In the genomic region with DNA sequence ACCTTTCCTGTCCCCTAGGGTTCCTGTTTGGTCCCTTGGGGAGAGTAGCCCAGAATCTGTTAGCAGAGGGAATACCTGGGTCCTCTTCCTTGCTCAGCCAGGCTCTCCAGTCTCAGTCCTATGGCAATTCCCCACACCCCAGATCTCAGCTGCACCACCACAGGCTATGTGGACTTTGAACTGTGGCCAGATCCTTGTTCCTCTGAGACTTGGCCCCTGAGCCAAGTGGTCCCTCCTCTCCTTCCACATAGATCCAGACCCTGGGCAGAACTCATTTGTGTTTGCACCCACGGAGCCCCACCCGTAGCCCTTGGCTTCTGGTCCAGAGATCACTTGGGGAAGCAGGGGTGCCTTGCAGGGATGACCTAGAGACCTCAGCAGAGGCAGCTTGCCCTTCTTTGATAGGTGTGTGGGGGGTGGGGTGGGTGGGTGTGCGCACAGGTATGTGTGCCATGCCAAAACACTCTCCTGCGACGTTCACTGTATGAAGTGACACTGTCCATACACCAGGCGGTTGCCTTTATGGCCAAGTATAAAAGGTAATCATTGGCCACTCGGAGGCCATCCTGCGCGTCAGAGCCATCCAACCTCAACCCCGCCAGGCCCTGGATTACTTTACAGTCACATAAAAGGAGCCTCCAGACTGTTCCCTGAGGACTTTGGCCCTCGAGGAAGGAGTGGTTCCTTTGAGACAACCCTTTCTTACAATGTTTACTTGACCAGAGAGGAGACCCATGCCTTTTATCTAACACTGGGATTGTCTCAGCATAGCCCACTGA, we compare ENCODE assay signal across 19 mouse cellular contexts. TPM values are rescaled to one million over a fixed set of nuclear protein-coding genes. Genes with fewer than 3 reads are reported as not detected.
DNase-seq lines count a peak whose midpoint lies in the region; ATAC-seq and TF ChIP-seq lines count a peak whose summit lies in the region.
"Had no signal": no experiment of that assay in that cellular context is flagged by ENCODE, and none has a peak within 500 bp of the region (broad histone marks: within the 10 kb centered on the region; RNA-seq: fewer than 3 reads in every experiment).

No protein-coding gene starts in this region.

- WGBS in hindbrain, embryonic 10.5 days = 88% methylated on average over 11 of the region's 11 CpGs
- 88% methylated on average over 11 of the region's 11 CpGs for WGBS in hindbrain, embryonic 16.5 days
- 57% methylated on average over 11 of the region's 11 CpGs for WGBS in kidney, adult 2 months
- 75% methylated on average over 11 of the region's 11 CpGs for WGBS in stomach, embryonic 14.5 days

- ATAC-seq in hindbrain, embryonic 16.5 days = no peak
- 0 out of 2 replicates have a peak, but pooled peaks have one; percentile 35 for ATAC-seq in stomach, embryonic 14.5 days (ENCODE audit: insufficient number of reproducible peaks, insufficient read depth, low FRiP score, low read depth)
- no peak for ATAC-seq in erythroid progenitor cell, adult 5-6 weeks (replicated peaks; ENCODE audit: low FRiP score, poor library complexity, severe bottlenecking)
- ATAC-seq: forebrain, embryonic 16.5 days; inflammation-experienced regulatory T-cells, adult 6 months had no signal

- no peak overlapping the region for H3K4me2 ChIP-seq in hindbrain, embryonic 16.5 days (ENCODE audit: low read length)
- H3K4me2 ChIP-seq in stomach, embryonic 14.5 days (replicated peaks; ENCODE audit: low read depth, low read length) = no peak overlapping the region

- no peaks in the 10 kb centered on the region for H3K27me3 ChIP-seq in hindbrain, embryonic 10.5 days (ENCODE audit: insufficient read depth, poor library complexity, severe bottlenecking)
- no peaks in the 10 kb centered on the region for H3K27me3 ChIP-seq in hindbrain, embryonic 16.5 days (replicated peaks; ENCODE audit: control insufficient read depth, insufficient read depth, low read length)
- H3K27me3 ChIP-seq in kidney, adult 2 months (replicated peaks; ENCODE audit: control insufficient read depth, insufficient read depth, low read length) = no peaks in the 10 kb centered on the region
- H3K27me3 ChIP-seq in stomach, embryonic 14.5 days (ENCODE audit: control insufficient read depth, insufficient read depth, low read length) = no peaks in the 10 kb centered on the region

- H3K9ac ChIP-seq in hindbrain, embryonic 16.5 days (ENCODE audit: low read depth, low read length) = no peak overlapping the region
- no peak overlapping the region for H3K9ac ChIP-seq in stomach, embryonic 14.5 days (replicated peaks; ENCODE audit: low read depth, low read length)

- H3K4me1 ChIP-seq in hindbrain, embryonic 10.5 days (replicated peaks) = peaks cover 44% of the 10 kb centered on the region
- H3K4me1 ChIP-seq in hindbrain, embryonic 16.5 days (ENCODE audit: control insufficient read depth, insufficient read depth, low read depth, low read length) = no peaks in the 10 kb centered on the region; the same call in 1 of the 2 replicates
- peaks cover 24% of the 10 kb centered on the region; the same call in 1 of the 2 replicates for H3K4me1 ChIP-seq in kidney, adult 2 months (ENCODE audit: control insufficient read depth, insufficient read depth, low read length)
- peaks cover 21% of the 10 kb centered on the region for H3K4me1 ChIP-seq in stomach, embryonic 14.5 days (ENCODE audit: control insufficient read depth, insufficient read depth, low read length)

- H3K9me3 ChIP-seq in hindbrain, embryonic 10.5 days = no peaks in the 10 kb centered on the region
- no peaks in the 10 kb centered on the region for H3K9me3 ChIP-seq in hindbrain, embryonic 16.5 days (ENCODE audit: control insufficient read depth, low read length)
- no peaks in the 10 kb centered on the region for H3K9me3 ChIP-seq in stomach, embryonic 14.5 days (ENCODE audit: control insufficient read depth, low read depth, low read length)
- H3K9me3 ChIP-seq: G1E had no signal

- no peaks in the 10 kb centered on the region for H3K36me3 ChIP-seq in hindbrain, embryonic 10.5 days
- H3K36me3 ChIP-seq in hindbrain, embryonic 16.5 days (ENCODE audit: control insufficient read depth, insufficient read depth, low read length) = no peaks in the 10 kb centered on the region
- no peaks in the 10 kb centered on the region for H3K36me3 ChIP-seq in kidney, adult 2 months (ENCODE audit: control insufficient read depth, insufficient read depth, low read length)
- no peaks in the 10 kb centered on the region for H3K36me3 ChIP-seq in stomach, embryonic 14.5 days (ENCODE audit: control insufficient read depth, insufficient read depth, low read length)
- H3K36me3 ChIP-seq: G1E had no signal

- no peak overlapping the region for H3K4me3 ChIP-seq in hindbrain, embryonic 10.5 days
- no peak overlapping the region for H3K4me3 ChIP-seq in hindbrain, embryonic 16.5 days (ENCODE audit: low read length)
- no peak overlapping the region for H3K4me3 ChIP-seq in kidney, adult 2 months (ENCODE audit: insufficient read depth, low read depth, low read length)
- H3K4me3 ChIP-seq in stomach, embryonic 14.5 days (ENCODE audit: low read depth, low read length) = no peak overlapping the region

- 0 out of 2 replicates have a peak overlapping the region, but pooled peaks have one; percentile 1 for H3K27ac ChIP-seq in hindbrain, embryonic 10.5 days
- H3K27ac ChIP-seq in hindbrain, embryonic 16.5 days (ENCODE audit: low read depth, low read length) = no peak overlapping the region
- H3K27ac ChIP-seq in kidney, adult 2 months (ENCODE audit: insufficient read depth, low read depth, low read length) = peak overlapping the region; percentile 93
- no peak overlapping the region; the same call in 1 of the 2 replicates for H3K27ac ChIP-seq in stomach, embryonic 14.5 days (ENCODE audit: low read length)

- no peak for TF ChIP-seq CTCF in kidney, adult 2 months (conservative IDR thresholded peaks at IDR 0.05; ENCODE audit: insufficient read depth, insufficient read length, low read depth, low read length)

- no peak for TF ChIP-seq POLR2A in kidney, adult 2 months (IDR thresholded peaks at IDR 0.05; ENCODE audit: low read depth, low read length)

- DNase-seq in hindbrain, embryonic 10.5 days (ENCODE audit: low spot score) = no peak
- DNase-seq in kidney, adult 2 months = peak; percentile 91
- DNase-seq in kidney, postnatal 4 days = peak; percentile 51 to 74
- no peak for DNase-seq in frontal cortex, adult 2 months (ENCODE audit: extremely low spot score in 1 of 2, low spot score in 1 of 2)
- no peak for DNase-seq in frontal cortex, postnatal 36 days (ENCODE audit: low spot score in 2 of 2)
- DNase-seq: B cell, adult 2 months; cerebellum, adult 11-12 months; gastrocnemius, postnatal 36 days; heart, postnatal 10 days; lung, postnatal 10 days; midbrain, embryonic 14.5 days; spleen, adult 18-20 months; thymus, adult 2 months had no signal

RNA-seq across cellular contexts. Expression of gene Zfp36l2, which starts 50.2 kb away (rescaled TPM):
- 9.3 and 9.9 TPM in 2 replicates for polyA plus RNA-seq in hindbrain, embryonic 10.5 days (2016; fragmentation: Nextera tagmentation; extraction: Ambion mirVana)
- polyA plus RNA-seq in hindbrain, embryonic 16.5 days (2015; fragmentation: Nextera tagmentation; extraction: Ambion mirVana) = 3.9 and 4.2 TPM in 2 replicates
- 34.3 and 45.8 TPM in 2 replicates for polyA plus RNA-seq in kidney, adult 2 months (2012; rRNA removed)
- 31.2 and 33.2 TPM in 2 replicates for polyA plus RNA-seq in stomach, embryonic 14.5 days (2014; fragmentation: Nextera tagmentation; extraction: Ambion mirVana)
- total RNA-seq in erythroid progenitor cell, adult 5-6 weeks (2015; ENCODE audit: low replicate concordance) = 38.2 and 62.0 TPM in 2 replicates
- 21.8 and 22.3 TPM in 2 replicates for total RNA-seq in erythroid progenitor cell, adult 5-6 weeks (2017; ENCODE audit: low replicate concordance)
- 21.4 and 24.3 TPM in 2 replicates for polyA plus RNA-seq in frontal cortex, adult 2 months (2012; rRNA removed)

Comparison
In these comparisons a context has a peak if more than half of its experiments do, and no peak if none do; other contexts are left out.
1. H3K27ac ChIP-seq: peak in hindbrain, embryonic 10.5 days (single experiment) and kidney, adult 2 months (single experiment); none in hindbrain, embryonic 16.5 days (single experiment) and stomach, embryonic 14.5 days (single experiment).
2. DNase-seq: peak in kidney, adult 2 months (single experiment) and kidney, postnatal 4 days (2 of 2); none in hindbrain, embryonic 10.5 days (single experiment), frontal cortex, adult 2 months (0 of 2) and frontal cortex, postnatal 36 days (0 of 2).